Mouse (Mus musculus) heart, adult 2 months (tissue): ENCODE measurements around the gene E130218I03Rik. TPM values are rescaled to one million over a fixed set of nuclear protein-coding genes. Genes with fewer than 3 reads are reported as not detected.
A peak's percentile ranks its signal among the peaks of the same experiment; 100 is the strongest.

Source experiments
- DNase-seq, 2 experiments: peaks; one replicate each; pipeline ENCODE4 v3.0.0; 2021
- H3K27ac ChIP-seq: fragments of 200-600 bp; 2 replicates; pipeline ENCODE4 v1.8.1; 2022
- H3K27me3 ChIP-seq: fragments of 200-500 bp; 2 replicates; pipeline ENCODE4 v1.6.1; 2012; ENCODE audit warnings: mild to moderate bottlenecking, low read length, inconsistent platforms, mixed read lengths; ENCODE audit not compliant: control insufficient read depth, insufficient read depth
- H3K36me3 ChIP-seq: fragments of 200-500 bp; 2 replicates; pipeline ENCODE4 v1.6.1; 2012; ENCODE audit warnings: low read length, inconsistent platforms; ENCODE audit not compliant: control insufficient read depth, insufficient read depth
- H3K4me1 ChIP-seq: fragments of 200-500 bp; 2 replicates; pipeline ENCODE4 v1.6.1; 2011; ENCODE audit warnings: low read length; ENCODE audit not compliant: control insufficient read depth, insufficient read depth
- H3K4me3 ChIP-seq: fragments of 200-600 bp; 2 replicates; pipeline ENCODE4 v1.8.1; 2022
- H3K79me2 ChIP-seq: fragments of 200-500 bp; replicated peaks from 2 replicates; pipeline ENCODE4 v1.6.1; 2012; ENCODE audit warnings: mild to moderate bottlenecking, inconsistent platforms, low read length, moderate library complexity, mixed read lengths; ENCODE audit not compliant: control insufficient read depth, insufficient read depth
- H3K9ac ChIP-seq: fragments of 200-500 bp; 2 replicates; pipeline ENCODE4 v1.6.1; 2012; ENCODE audit warnings: low read depth, mild to moderate bottlenecking, control low read depth, inconsistent platforms, low read length, mixed read lengths
- CTCF ChIP-seq: fragments of 200-600 bp; IDR thresholded peaks from 2 replicates; pipeline ENCODE4 v1.8.1; 2022; ENCODE audit warnings: antibody characterized with exemption, mild to moderate bottlenecking, moderate library complexity
- EP300 ChIP-seq: fragments of 200-500 bp; IDR thresholded peaks from 2 replicates; pipeline ENCODE4 v1.6.1; 2011; ENCODE audit warnings: low read depth, low read length, control low read depth; ENCODE audit not compliant: insufficient read depth
- POLR2A ChIP-seq: fragments of 200-500 bp; IDR thresholded peaks from 2 replicates; pipeline ENCODE4 v1.6.1; 2011; ENCODE audit warnings: mild to moderate bottlenecking, low read depth, low read length, control low read depth; ENCODE audit not compliant: insufficient read depth
- WGBS: fragments of 180-500 bp; shearing (Covaris S2); methylation state at CpG from one replicate; pipeline ENCODE4 v1.1.7; 2018; 5-methylcytosine and 5-hydroxymethylcytosine counted together
- intact Hi-C: fragments of 180-260 bp; cut with DNase I; formaldehyde crosslinking; loops from one replicate; pipeline ENCODE4 v1.15.1; 2025
- polyA plus RNA-seq: library from polyadenylated mRNA; depleted of rRNA; stranded (reverse); fragments of >200 nt; gene quantifications from 2 replicates; pipeline ENCODE4 v1.2.3, GENCODE M21; 2012
- total RNA-seq, 2 experiments: library from RNA; stranded (reverse); gene quantifications; 2 replicates each; pipeline ENCODE4 v1.2.3; 2021

The E130218I03Rik gene
- total and polyA plus RNA-seq, 3 experiments = not detected

- Histone ChIP-seq H3K36me3 (no peaks in the 10 kb centered on the region), H3K4me1 (peaks cover 4% of the 10 kb centered on the region), H3K79me2 (no peaks in the 10 kb centered on the region), H3K4me3 (peak within 1 kb of the TSS; percentile 75), H3K27ac (peak within 1 kb of the TSS; percentile 42), H3K9ac (peak within 1 kb of the TSS; percentile 78), H3K27me3 (no peaks in the 10 kb centered on the region)
- WGBS = under 1% methylated on average over 60 of the region's 60 CpGs
- TF ChIP-seq CTCF = peak; percentile 93
- peak; percentile 56 for TF ChIP-seq POLR2A
- TF ChIP-seq EP300 = no peak
- peak; percentile 93 to 96 for DNase-seq
- intact Hi-C loops = loop anchor here (2.0 to 5.0 kb wide), 2 partner anchors 58 to 222 kb away; partner anchors contain the start of genes Cep85 and Stmn1
Measured at GRCm38 (mm10) chr4:134245148-134245843, 1.8 kb downstream of the E130218I03Rik start, which contains the start of gene Zfp593. Gene Zfp593, minus strand, starts transcription at chr4:134245592.

GRCm38 (mm10) chr4:134246256-134246655, 2.8 kb downstream of the E130218I03Rik start:
- WGBS = 32% methylated on average over 4 of the region's 4 CpGs
- DNase-seq = no peak
- no peak overlapping the region for H3K4me3 ChIP-seq
- H3K4me1 ChIP-seq = peaks cover 4% of the 10 kb centered on the region
- intact Hi-C loops = loop anchor here (5.0 kb wide), 1 partner anchor 221 kb away; the partner anchor contains the start of gene Stmn1
- H3K27ac ChIP-seq = no peak overlapping the region
- TF ChIP-seq CTCF (no peak), POLR2A (no peak), EP300 (no peak)
- H3K9ac ChIP-seq = no peak overlapping the region
- H3K27me3 ChIP-seq = no peaks in the 10 kb centered on the region
- H3K36me3 ChIP-seq = no peaks in the 10 kb centered on the region
- no peaks in the 10 kb centered on the region for H3K79me2 ChIP-seq

- H3K4me3 ChIP-seq = no peak within 1 kb of the TSS
- no peak within 1 kb of the TSS for H3K9ac ChIP-seq
- H3K27me3 ChIP-seq = no peaks in the 10 kb centered on the region
- intact Hi-C loops = loop anchor here (5.0 kb wide), 1 partner anchor 221 kb away; the partner anchor contains the start of gene Stmn1
- no peaks in the 10 kb centered on the region for H3K79me2 ChIP-seq
- H3K4me1 ChIP-seq = peaks cover 4% of the 10 kb centered on the region
- H3K36me3 ChIP-seq = no peaks in the 10 kb centered on the region
- DNase-seq = no peak
- H3K27ac ChIP-seq = no peak within 1 kb of the TSS
- 74% methylated on average over 7 of the region's 7 CpGs for WGBS
- TF ChIP-seq CTCF (no peak), EP300 (no peak)
Measured at GRCm38 (mm10) chr4:134246719-134247258, 3.3 kb downstream of the E130218I03Rik start, which contains the start of gene Gm30191. Gene Gm30191, plus strand, starts transcription at chr4:134246935.

GRCm38 (mm10) chr4:134249651-134250050, 6.2 kb downstream of the E130218I03Rik start:
- DNase-seq = peak; percentile 81 to 89
- H3K4me1 ChIP-seq = peaks cover 3% of the 10 kb centered on the region
- WGBS = 3% methylated on average over 30 of the region's 30 CpGs
- peak overlapping the region; percentile 56 for H3K9ac ChIP-seq
- H3K36me3 ChIP-seq = no peaks in the 10 kb centered on the region
- intact Hi-C loops = loop anchor here (1.0 to 5.0 kb wide), 4 partner anchors 19 to 218 kb away; partner anchors contain the start of genes Pdik1l and Stmn1
- peak overlapping the region; percentile 56 for H3K4me3 ChIP-seq
- TF ChIP-seq EP300 (no peak), POLR2A (no peak), CTCF (peak; percentile 97)
- H3K27me3 ChIP-seq = no peaks in the 10 kb centered on the region
- H3K27ac ChIP-seq = no peak overlapping the region; the same call in 1 of the 2 replicates
- no peaks in the 10 kb centered on the region for H3K79me2 ChIP-seq

DNA sequence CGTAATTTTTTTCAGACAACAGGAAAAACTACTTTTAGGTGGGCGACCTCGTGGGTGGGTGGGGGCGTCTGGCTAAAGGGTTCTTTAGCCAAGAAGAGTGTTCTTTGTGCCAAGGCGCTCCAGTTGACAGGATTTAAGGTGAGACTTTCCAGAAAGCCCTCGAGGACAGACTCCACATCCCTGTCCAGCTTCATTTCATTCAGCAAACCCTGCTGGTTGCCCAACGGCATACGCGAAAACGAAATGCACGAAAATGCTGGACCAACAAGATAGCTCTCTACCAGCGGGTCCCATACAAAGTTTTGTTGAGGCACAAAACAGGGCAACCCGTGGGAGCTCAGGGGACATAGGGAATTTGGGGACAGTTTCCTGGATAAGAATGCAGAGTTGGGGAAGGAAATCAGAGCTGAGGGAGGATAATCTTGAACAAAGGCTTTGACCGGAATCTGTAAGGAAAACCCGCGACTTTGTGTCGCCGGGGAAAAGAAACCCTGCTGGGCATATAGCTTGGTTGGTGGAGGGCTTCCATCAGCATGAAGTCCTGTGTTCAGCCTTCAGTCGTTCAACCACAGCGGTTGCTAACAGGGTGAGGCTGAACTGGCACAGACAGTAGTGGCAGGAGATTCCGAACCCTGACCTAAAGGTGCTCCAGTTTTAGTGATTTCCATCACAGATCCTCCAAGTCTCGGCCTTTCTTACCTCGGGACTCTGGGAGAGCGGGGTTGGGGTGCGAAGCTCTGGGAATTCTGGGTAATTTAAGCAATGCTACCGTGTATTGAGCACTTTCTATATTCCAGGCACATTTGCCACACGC, 6.9 kb downstream of the E130218I03Rik start:
- peak overlapping the region; percentile 56 for H3K4me3 ChIP-seq
- peak overlapping the region; percentile 92; the same call in 1 of the 2 replicates for H3K27ac ChIP-seq
- DNase-seq = no peak
- WGBS = 28% methylated on average over 27 of the region's 27 CpGs
- H3K4me1 ChIP-seq = no peaks in the 10 kb centered on the region; the same call in 1 of the 2 replicates
- H3K36me3 ChIP-seq = no peaks in the 10 kb centered on the region
- H3K27me3 ChIP-seq = no peaks in the 10 kb centered on the region
- H3K9ac ChIP-seq = no peak overlapping the region
- TF ChIP-seq POLR2A (no peak), EP300 (no peak), CTCF (no peak)
- intact Hi-C loops = loop anchor here (1.0 kb wide), 1 partner anchor 37 kb away; the partner anchor contains the start of gene Pdik1l
- H3K79me2 ChIP-seq = no peaks in the 10 kb centered on the region
